Mouse (Mus musculus): Measurements from ENCODE around the gene Cnpy1.

- TF ChIP-seq KAT2A (conservative IDR thresholded peaks at IDR 0.05; ENCODE audit: low read depth, low read length) (no peak), CTCF (IDR thresholded peaks at IDR 0.05 in 2 of 3, conservative IDR thresholded peaks at IDR 0.05 in 1 of 3; ENCODE audit: control insufficient read depth in 1 of 3, insufficient read depth in 1 of 3, low read depth in 2 of 3, low read length in 3 of 3, poor library complexity in 1 of 3, severe bottlenecking in 1 of 3) (no peak), POLR2A (IDR thresholded peaks at IDR 0.05; ENCODE audit: control insufficient read depth in 1 of 2, insufficient read depth in 1 of 2, low read depth in 1 of 2, low read length in 2 of 2, poor library complexity in 1 of 2) (no peak), MAX (IDR thresholded peaks at IDR 0.05; ENCODE audit: low read length) (no peak), EP300 (IDR thresholded peaks at IDR 0.05; ENCODE audit: low read depth in 1 of 2, low read length in 2 of 2) (no peak), ELF1 (IDR thresholded peaks at IDR 0.05; ENCODE audit: low read depth, low read length) (no peak)
Measured at GRCm38 (mm10) chr5:28169166-28169801, 76.3 kb downstream of the Cnpy1 start.
